Mouse (Mus musculus) cortical plate, adult 2 months (tissue): ENCODE measurements around the gene Fbxl22.

Source experiments
- CTCF ChIP-seq: fragments of 200-500 bp; IDR thresholded peaks from 2 replicates; pipeline ENCODE4 v1.5.1; 2011; ENCODE audit warnings: mild to moderate bottlenecking, control low read depth, low read length; ENCODE audit not compliant: insufficient read depth; ENCODE audit errors: extremely low read depth
- POLR2A ChIP-seq: fragments of 200-500 bp; IDR thresholded peaks from 2 replicates; pipeline ENCODE4 v1.6.1; 2011; ENCODE audit warnings: mild to moderate bottlenecking, low read length, control low read depth; ENCODE audit not compliant: insufficient read depth; ENCODE audit errors: extremely low read depth

DNA sequence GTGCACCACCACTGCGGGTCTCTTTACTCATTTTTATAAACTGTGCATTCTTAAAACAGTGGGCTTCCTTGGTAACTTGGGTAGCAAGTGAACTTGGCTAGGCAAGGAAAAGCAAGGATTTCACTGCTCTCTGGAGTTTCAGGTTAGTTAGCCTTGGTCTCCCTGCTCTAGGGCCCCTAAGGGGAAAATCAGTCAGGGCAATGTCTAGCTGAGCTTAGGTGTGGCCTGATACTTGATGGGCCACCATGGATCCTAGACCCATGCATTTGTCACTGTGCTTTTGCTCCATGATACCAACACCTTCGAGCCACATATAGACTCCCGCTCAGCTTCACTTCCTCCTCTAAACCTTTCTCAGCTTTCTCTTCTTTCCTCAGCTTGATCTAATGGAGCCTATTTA lies 7.2 kb upstream of the Fbxl22 start:
- TF ChIP-seq CTCF (no peak), POLR2A (no peak)
